Mouse (Mus musculus) kidney, adult 8-10 months (tissue): ENCODE data around the gene C130074G19Rik.

Experiments used
- DNase-seq, 2 experiments: peaks; one replicate each; pipeline ENCODE4 v3.0.0; 2022

Gene C130074G19Rik

GRCm38 (mm10) chr1:184882281-184883268, at the start of gene C130074G19Rik:
C130074G19Rik (minus strand) TSS chr1:184883218.
- DNase-seq: peak; percentile 89 to 93

DNA sequence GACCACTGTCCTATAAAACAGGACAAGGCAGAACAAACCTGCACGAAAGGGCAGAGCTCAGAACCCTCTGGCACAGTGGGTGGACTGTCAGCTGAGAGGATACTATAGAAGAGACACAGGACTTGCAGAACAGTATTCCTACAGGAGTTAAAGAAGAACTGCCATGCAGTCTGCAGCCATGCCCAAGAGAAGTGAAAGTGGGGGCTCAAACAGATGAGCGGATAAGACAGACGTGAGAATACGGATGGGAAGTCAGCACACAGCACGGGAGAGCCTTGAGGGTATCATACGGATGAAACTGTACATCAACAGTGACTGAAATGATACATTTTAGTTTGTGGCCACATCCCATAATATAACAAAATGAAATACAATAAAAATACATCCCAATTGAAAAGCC, 48.1 kb upstream of the C130074G19Rik start:
- DNase-seq: no peak

- no peak for DNase-seq
Measured at GRCm38 (mm10) chr1:184928382-184928781, 45.4 kb upstream of the C130074G19Rik start.

- no peak for DNase-seq
Measured at GRCm38 (mm10) chr1:184927911-184928310, 44.9 kb upstream of the C130074G19Rik start.

- no peak for DNase-seq
Measured at GRCm38 (mm10) chr1:184922824-184923223, 39.8 kb upstream of the C130074G19Rik start.

GRCm38 (mm10) chr1:184920057-184920456, 37.0 kb upstream of the C130074G19Rik start:
- no peak for DNase-seq

DNA sequence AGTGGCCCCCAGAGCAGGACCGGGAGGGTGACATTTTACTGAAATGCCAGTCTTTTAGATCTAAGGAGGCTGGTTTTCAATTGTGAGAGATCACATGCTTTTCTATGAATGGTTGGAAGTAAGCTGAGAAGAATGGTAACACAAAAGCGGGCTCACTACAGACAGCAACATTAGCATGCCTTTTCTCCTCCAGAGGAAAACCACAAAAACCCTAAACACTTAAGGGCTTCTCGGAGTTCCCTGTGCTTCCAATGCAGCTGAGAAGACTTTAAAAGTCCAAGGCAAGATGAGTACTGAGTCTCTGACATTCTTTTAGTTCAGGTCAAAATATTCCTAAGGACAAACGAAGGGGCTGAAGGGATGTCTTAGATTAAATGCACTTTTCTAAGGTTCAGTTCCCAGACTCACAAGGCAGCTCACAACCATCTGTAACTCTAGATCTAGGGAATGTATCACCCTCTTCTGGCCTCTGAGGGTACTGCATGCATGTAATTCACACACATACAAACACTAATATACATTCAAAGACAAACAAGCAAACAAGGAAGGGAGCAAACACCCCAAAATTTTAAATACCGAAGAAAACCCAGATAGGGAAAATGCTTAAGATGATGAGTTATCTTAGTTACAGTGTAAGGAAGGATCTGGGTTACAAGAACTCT, 35.3 kb upstream of the C130074G19Rik start:
- DNase-seq: peak in 1 of 2 experiments; percentile 24

- no peak for DNase-seq
Measured at GRCm38 (mm10) chr1:184912336-184912735, 29.3 kb upstream of the C130074G19Rik start.

- peak; percentile 62 to 70 for DNase-seq
Measured at GRCm38 (mm10) chr1:184911861-184912260, 28.8 kb upstream of the C130074G19Rik start.

DNA sequence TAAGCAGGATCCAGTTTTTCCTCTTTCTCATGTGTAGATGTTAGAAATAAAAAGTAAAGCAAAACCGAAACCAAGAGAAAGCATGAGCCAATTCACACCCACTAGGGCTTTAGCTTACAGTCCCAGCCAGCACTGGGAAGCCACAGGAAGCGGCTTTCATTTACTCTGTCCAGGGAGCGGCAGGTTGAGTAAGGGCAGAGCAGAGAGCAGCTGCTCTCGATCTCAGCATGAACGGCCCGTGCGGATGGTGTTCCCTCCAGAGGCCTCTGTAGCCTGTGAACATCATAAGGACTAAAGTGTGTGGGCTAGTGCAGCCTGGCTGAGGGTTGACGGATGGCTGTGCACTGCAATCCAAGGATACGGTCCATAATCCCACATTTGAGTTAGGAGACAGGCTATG, 25.5 kb upstream of the C130074G19Rik start:
- no peak for DNase-seq

DNA sequence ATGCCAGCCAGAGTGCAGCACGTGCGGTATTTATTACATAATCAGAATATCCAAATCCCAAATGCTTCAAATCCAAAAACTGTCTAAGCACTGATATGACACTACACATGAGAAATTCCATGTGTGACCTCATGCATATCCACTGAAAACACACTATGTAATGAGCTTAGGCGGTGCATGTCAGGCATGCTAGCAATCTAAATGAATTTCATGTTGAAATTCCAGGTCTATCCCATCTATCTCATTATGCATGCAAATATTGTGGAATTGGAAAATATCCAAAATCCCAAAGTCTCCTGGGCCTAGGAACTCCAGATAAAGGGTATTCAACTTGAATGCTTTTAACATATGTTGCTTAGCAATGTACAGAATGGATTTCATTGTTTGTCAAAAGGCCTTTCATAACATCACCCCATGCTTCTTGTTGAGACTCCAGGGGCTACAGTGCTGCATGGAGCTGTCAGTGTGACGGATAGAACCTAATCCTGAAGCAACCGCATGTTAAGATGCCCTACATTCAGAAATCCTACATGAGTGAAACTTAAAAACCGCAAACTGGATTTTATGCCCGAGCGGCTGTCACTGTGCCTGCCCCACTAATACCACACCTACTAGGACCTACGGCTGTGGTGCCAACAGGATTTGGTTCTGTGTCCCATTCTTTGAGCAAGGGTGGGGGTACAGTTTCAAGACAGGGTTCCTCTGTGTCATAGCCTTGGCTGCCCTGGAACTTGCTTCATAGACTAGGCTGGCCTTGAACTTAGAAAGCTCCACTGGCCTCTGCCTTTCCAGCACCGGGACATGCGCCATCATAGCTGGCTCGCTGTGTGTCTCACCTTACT, 23.1 kb upstream of the C130074G19Rik start:
- no peak for DNase-seq

DNA sequence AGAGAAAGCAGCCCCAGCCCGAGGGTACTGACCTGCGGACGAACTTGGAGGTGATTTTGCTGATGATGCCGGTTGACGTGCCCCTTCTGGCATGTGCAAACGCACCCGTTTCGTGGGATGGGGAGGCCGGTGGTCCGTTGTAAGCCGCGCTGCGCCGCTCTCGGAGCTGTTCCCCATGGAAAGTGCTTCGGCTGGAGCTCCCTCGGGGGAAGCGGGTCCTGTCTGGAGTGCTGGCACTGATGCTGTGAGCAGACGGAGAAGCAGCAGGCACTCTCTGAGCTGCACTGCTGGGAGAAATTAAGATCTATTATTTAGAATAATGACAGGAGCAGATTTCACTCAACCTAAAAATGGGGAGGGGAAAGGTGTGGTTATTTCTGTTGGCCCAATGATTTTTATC, 22.4 kb upstream of the C130074G19Rik start:
- no peak for DNase-seq

DNA sequence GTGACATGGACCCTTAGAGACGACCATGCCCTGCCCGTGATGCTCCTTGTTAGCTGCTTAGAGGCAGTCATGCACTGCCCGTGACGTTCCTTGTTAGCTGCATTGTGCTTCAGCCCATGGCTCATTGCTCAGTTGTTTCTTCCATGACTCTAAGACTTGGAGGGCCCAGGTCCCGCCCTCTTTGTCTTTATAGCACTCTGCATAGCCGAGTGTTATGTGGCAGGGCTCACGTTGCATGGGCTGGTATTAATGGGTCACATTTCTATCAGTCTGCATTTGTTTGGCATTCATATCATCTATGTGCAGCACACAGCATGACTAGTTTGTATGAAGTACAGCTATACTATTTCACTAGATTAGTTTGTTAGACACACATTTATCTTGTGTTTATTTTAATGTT, 20.7 kb upstream of the C130074G19Rik start:
- DNase-seq: no peak

- no peak for DNase-seq
Measured at GRCm38 (mm10) chr1:184902886-184903285, 19.9 kb upstream of the C130074G19Rik start.

DNA sequence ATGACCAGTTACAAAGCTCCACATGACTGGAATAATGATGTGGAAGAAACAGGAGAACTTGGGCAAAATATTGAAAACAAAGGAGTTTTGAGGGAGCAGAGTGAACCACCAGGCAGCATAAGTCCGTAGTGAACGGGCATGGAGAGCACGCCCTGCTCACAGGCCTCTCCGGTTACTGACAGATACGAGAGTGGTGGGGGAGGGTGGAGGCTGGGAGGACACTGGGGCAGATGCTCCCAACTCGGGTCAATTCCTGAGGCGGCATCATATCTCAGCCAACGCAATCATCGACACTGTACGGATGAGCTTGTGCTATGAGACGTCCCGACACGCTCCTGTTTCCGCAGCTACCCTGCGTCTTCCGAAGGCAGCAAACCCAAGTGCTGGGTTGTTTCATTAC, 14.3 kb upstream of the C130074G19Rik start:
- DNase-seq: no peak

DNA sequence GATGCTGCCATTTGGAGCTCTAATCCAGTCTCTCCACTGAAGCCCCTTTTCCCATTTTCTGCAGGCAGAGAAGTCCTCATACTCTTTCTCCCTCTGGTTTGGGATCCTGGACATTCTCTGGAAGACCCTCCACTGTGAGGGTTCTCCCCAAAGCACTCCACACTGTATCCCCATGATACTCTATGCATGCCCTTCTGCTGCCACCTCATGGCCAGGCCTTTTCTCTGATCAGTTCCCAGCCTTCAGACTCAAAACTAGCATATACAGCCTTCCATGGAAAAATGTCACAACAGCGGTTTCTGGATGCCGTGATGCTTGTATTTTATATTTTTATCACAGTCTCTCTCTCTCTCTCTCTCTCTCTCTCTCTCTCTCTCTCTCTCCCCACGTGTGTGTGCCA, 9.0 kb upstream of the C130074G19Rik start:
- DNase-seq: peak in 1 of 2 experiments; percentile 34

DNA sequence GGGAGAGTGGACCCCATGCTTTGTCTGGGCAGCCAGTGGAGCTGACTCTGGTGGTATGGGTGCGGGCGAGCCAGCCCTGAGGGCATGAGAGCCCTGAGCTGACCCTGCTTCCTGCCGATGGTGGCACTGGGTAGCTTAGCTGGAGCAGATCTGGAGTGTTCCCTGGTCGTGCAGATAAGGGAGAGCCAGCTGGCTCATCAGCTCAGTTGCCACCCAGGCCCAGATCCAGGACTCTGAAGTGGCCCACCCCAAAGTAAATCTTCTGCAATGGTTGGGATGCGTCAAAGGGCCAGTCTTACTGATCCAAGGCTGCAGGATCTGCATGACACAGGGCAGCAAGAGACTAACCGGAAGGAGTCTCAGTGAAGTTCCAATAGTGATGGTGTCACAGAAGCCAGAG, 6.4 kb upstream of the C130074G19Rik start:
- DNase-seq: no peak

GRCm38 (mm10) chr1:184886160-184886559, 3.1 kb upstream of the C130074G19Rik start:
- no peak for DNase-seq

DNA sequence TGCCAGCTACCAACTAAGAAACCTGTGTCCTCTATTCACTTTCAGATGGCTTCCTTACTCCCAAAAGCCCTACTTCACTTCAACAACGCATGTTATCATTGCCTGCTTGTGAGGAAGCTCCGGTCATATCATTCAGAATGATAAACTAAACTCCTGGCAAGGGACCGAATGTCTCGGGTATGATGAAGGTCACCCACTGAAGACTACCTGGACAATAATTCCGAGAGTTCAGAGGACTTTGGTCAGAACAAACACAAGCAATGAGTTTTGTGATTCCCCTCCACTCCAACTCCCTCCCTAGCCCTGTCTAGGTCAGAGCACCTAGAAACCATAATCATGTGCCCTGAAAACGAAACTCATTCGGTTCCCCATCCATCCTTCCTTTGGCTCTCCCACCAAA, 1.2 kb downstream of the C130074G19Rik start:
- peak in 1 of 2 experiments; percentile 63 for DNase-seq

DNA sequence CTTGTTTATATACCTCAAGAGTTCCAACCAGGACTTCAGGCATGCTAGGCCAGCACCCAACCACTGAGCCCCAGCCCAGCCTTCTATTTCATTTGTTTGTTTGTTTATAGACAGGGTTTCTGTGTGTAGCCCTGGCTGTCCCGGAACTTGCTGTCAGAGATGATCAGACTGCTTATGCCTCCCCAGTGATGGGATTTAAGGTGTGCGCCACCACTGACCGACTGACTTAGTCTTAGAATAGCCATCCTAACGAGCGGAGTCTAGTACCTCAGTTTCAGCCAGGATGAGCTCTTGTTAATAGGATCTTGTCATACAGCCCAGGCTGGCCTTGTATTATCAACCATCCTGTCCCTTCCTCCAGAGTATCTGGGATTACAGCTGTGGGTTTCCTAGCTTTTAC, 1.8 kb downstream of the C130074G19Rik start:
- no peak for DNase-seq

GRCm38 (mm10) chr1:184878860-184879259, 4.2 kb downstream of the C130074G19Rik start:
- peak; percentile 78 to 90 for DNase-seq

DNA sequence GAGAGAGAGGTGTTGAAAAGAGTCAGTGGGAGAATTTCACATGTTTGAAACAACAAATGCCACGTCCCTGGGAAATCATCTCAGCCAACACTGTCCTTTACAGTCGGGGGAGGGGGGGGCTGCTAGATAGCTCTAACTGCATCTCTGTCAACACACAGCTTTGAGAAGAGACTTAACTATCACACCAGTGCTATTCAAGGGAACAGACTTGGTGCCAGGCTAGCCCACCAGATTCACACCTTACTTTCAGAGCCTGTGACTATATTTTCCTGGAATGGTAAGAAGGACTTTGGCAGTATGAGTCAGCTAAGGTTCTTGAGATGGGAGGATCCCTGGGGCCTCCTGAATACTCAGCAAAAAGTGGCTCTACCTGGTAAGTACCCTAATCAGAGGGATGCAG, 5.7 kb downstream of the C130074G19Rik start:
- no peak for DNase-seq

DNA sequence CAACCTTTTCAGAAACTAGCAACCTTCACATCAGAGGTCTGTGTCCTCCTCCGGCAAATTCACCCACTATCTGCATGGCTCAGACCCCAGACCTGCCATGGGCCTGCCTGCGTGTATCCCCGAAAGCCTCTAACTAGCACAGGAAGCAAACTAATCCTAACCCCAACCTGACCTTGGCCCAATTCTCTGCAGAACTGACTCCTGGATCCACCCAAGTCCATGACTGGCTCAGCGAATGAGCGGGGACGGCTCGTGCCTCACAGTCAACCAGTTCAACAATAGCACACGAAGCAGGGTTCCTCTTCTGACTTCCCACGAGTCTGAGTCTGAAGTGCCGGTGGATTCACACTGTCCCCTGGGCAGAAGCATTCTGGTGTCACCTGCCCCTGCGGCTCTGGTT, 9.1 kb downstream of the C130074G19Rik start:
- no peak for DNase-seq
